Mouse (Mus musculus) cerebellum, postnatal 25 days (tissue): ENCODE measurements at regions not wholly inside any gene's neighbourhood (a gene's known extent, or its start where the extent isn't known, plus 50 kb on each side); places are given as distances from the start of the nearest gene placed in this dataset.
A peak's percentile ranks its signal among the peaks of the same experiment; 100 is the strongest.

Experiments
- DNase-seq, 2 experiments: peaks; one replicate each; pipeline ENCODE4 v3.0.0; 2021; ENCODE audit warnings: mixed read lengths in 2 of 2

DNA sequence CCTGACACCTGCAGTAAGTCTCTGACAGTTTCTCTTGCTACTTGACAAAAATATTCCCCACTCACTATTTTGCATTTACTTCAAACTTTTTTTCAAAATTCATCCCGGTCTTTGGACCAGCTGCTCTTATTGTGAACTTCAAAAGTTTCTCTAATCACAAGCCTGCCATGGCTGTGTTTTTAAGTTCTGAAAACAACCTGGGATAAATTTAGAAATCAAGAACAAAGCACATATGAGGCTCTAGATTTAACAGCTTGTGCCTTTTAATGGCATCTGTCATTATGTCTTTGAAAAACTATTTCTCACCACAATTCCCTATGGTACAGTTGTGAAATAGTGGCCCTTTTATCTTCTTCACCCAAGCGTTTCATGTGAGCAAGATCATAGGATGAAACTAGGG is 232.4 kb upstream of the Kcnd2 start:
- no peak for DNase-seq

- no peak for DNase-seq
Observed at GRCm38 (mm10) chr6:21005077-21005476, 210.2 kb upstream of the Kcnd2 start.

DNA sequence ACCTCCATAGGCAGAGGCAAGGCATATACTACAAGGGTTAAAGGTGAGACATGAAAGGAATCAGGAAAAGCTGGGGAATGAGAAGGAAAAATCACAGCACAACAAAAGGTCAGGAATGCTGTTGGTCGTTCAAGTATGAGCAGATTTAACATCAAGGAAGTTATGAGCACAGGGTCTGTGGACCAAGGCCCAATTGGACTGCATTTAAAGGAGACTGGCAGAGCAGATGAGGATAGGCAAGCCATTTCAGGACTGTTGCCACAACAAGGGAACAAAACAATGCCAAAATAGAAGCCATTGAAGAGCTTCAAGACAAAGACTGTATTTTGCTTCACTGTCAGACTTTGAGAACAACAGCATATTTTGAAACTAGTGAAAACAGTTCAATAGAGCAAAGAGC is 167.4 kb upstream of the Kcnd2 start:
- no peak for DNase-seq

DNA sequence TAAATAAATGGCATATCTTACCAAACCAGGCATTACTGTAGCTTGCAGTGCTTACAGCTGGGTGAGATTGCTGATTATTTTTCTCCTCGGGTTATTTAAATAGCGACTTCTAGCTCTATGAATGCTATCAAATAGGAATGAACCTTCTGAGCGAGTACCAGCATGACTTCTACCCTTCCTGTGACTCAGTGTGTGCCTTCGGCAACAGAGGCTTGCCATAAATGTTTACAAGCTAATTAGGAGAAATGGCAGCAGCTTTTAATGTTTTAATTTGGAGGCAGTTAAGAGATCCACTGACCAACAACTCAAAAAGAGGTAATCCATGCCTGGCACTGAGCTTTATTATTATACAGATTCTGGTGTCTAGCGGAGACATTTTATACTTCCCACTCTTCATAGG is 122.3 kb upstream of the Kcnd2 start:
- DNase-seq, result no peak

DNA sequence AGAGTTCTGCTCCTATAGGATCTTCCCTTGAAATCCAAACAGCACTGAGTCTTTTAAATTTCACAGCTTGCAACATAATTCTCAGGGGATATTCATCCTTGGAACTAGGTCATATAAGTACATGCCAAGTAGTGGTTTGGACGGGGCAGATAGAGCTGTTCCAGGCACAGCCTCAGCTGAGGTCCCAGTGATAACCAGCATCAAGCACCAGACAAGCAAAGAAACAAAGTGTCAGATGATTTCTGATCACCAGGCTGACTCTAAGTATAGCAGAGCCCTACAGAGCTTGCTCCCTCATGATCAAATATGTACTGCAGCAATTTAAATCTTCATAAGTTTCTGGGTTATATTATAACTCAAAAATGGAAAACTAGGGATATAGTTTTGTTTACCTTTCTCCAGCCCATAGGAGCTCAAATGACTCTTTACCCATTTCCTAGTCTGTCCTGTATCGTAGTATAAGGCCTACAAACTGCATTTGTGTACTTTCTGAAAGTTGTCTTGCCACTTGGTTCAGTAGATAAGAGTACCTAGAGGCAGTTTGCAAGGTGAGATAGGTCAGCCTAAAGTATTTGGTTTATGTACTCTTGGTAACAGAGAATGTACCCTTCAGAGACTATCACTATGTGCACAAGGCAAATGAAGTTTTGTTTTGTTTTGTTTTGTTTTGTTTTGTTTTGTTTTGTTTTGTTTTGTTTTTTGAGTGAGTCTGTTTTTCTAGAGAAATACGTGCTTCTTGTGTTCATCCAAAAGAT is 103.9 kb upstream of the Kcnd2 start:
- DNase-seq, result peak; percentile 7 to 14

DNA sequence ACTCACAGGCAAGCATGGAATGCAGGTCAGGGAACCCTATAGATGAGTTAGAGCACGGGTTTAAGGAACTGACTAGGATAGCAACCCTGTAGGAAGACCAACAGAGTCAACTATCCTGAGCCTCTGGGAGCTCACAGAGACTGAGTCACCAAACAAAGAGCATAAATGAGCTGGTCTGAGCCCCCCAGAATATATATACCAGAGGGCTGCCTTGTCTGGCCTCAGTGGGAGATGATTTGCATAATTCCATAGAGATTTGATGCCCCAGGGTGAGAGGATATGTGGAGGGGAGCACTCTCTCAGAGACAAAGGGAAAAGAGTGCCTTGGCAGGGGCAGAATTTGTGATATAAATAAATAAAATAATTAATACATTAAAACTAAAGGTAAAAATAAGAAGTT is 93.2 kb upstream of the Kcnd2 start:
- DNase-seq, result no peak

DNA sequence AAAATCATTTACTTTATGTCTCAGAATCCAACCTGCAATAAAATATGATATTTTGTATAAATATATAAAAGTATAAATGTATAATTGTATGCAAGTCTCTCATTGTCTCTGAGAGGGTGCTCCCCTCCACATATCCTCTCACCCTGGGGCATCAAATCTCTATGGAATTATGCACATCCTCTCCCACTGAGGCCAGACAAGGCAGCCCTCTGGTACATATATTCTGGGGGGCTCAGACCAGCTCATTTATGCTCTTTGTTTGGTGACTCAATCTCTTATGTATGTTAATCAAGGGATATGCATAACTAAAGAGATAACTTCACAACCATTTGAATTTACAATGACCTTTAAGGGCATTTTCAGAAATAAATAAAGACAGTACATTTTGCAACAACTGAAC is 92.5 kb upstream of the Kcnd2 start:
- DNase-seq, result no peak
